Mouse (Mus musculus): ENCODE results near the gene Ltb4r1. TPM values are rescaled to one million over a fixed set of nuclear protein-coding genes. Genes with fewer than 3 reads are reported as not detected.

Gene Ltb4r1
- total and polyA plus RNA-seq, 3 experiments = 0.76 to 1.4 TPM; not detected in 1

DNA sequence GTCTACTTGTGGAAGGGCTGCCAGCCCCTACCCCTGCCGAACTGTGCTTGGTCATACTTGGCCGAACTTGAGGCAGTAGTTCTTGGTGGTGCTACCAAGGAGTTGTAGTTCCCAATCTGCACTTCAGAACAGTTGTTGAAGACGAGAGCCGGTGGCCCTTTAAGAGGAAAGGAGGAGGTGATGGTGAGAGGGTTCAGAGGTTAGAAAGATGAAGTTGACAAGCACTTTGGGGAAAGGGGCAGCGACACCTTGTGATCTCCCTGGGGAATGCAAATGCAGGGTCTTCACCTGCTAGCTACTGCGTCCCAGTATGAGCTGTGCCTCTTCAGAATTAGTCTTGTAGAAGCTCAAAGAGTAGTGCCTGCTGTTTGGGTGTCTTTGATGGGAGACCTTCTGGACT is 19.4 kb downstream of the Ltb4r1 start:
- DNase-seq = no peak

GRCm38 (mm10) chr14:55787731-55788130 is 22.0 kb downstream of the Ltb4r1 start:
- DNase-seq = no peak

DNA sequence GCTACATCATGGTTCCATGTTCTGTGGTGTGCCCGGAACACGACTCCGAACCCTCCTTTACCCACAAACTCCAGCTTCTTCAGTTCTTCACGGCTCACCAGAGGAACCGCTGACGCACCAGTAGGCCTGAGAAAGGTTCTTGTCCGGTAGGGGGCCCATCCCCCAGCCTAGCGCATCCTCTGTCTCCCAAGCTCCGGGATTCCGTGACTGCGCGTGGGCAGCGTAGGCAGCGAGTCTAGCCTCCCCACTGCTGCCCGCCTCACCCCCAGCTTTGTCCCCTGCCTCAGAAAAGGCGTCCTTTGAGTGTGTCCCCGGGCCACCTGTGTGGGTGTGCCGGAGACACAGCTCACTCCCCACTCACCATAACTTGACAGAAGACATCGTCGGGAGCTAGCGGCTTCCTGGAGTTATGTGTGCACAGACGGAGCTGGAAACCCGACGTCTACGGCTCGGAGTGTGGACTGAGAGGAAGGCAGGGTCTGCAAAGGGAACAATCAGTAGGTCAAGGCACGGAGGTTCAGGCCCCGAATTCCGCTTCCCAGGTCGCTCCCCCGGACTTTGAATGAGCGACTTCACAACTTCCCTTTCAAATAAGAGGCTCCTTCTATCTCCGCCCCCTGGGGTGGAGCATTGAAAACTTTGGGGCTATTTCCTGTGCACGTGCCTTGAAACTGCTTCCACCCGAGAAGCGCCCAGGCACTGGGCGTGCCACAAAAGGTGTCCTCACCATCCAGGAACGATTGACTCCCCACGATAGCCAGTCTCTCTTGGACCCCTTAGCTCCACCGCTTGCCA is 22.7 kb downstream of the Ltb4r1 start, which contains the start of gene Ripk3:
Gene Ripk3 (minus strand): TSS at position 610 of the 795 bp plus-strand sequence.
- peak; percentile 56 for DNase-seq

GRCm38 (mm10) chr14:55793461-55793860 is 27.7 kb downstream of the Ltb4r1 start:
- DNase-seq = no peak

- no peak for DNase-seq
These were observed 28.2 kb downstream of the Ltb4r1 start for GRCm38 (mm10) chr14:55793946-55794345.

- DNase-seq = no peak
These were observed 29.8 kb downstream of the Ltb4r1 start for GRCm38 (mm10) chr14:55795380-55796163.

GRCm38 (mm10) chr14:55814885-55815284 is 49.1 kb downstream of the Ltb4r1 start:
- peak; percentile 79 for DNase-seq

DNA sequence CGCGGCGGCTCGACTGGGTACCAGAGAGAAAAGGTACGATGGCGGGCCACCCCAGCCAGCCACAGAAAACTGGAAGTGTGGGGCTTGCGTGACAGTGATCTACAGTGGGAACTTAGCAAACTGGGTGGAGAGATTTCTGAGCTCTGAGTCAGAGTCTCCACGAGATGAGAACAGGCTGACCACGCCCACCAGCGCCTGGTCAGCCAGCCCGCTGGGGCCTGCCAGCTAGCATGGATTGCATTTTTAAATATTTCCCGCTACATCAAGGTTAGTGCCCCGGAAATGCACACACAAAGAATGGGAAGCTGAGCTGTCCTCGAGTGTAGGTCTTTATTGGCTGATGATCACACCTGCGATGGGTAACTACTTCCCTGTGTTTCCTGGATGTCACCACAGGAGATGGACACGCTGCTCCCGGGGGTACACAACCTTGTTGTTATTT is 49.6 kb downstream of the Ltb4r1 start:
- DNase-seq = peak; percentile 89

Other genes starting within 250 kb of the Ltb4r1 start
Only the 30 nearest of the 34 such genes appear.
- 1 to 10 TPM in 1 of 2 experiments, under 1 TPM in 1; 0.41 to 1.5 TPM for gene Fitm1, start 190.3 kb upstream of the Ltb4r1 start, total RNA-seq (2021)
- gene Fitm1, start 190.3 kb upstream of the Ltb4r1 start, polyA plus RNA-seq (2012; rRNA removed) = 3.8 and 5.6 TPM in 2 replicates
- 100 to 1,000 TPM; 207 to 360 TPM for gene Psme1, start 187.8 kb upstream of the Ltb4r1 start, total RNA-seq (2021)
- 87.3 and 96.4 TPM in 2 replicates for gene Psme1, start 187.8 kb upstream of the Ltb4r1 start, polyA plus RNA-seq (2012; rRNA removed)
- 10 to 100 TPM; 24.5 to 38.4 TPM for gene Emc9, start 180.7 kb upstream of the Ltb4r1 start, total RNA-seq (2021)
- gene Emc9, start 180.7 kb upstream of the Ltb4r1 start, polyA plus RNA-seq (2012; rRNA removed) = 59.2 and 62.9 TPM in 2 replicates
- 100 to 1,000 TPM; 329 to 332 TPM for gene Psme2, start 174.8 kb upstream of the Ltb4r1 start, total RNA-seq (2021)
- gene Psme2, start 174.8 kb upstream of the Ltb4r1 start, polyA plus RNA-seq (2012; rRNA removed) = 49.2 and 65.1 TPM in 2 replicates
- gene Rnf31, start 174.3 kb upstream of the Ltb4r1 start, total RNA-seq (2021) = 10 to 100 TPM; 30.8 to 36.6 TPM
- 37.2 and 38.9 TPM in 2 replicates for gene Rnf31, start 174.3 kb upstream of the Ltb4r1 start, polyA plus RNA-seq (2012; rRNA removed)
- 10 to 100 TPM; 18.0 to 23.6 TPM for gene Irf9, start 162.4 kb upstream of the Ltb4r1 start, total RNA-seq (2021)
- 76.9 and 100 TPM in 2 replicates for gene Irf9, start 162.4 kb upstream of the Ltb4r1 start, polyA plus RNA-seq (2012; rRNA removed)
- 10 to 100 TPM in 1 of 2 experiments, 1 to 10 TPM in 1; 7.5 to 10.4 TPM for gene Rec8, start 147.9 kb upstream of the Ltb4r1 start, total RNA-seq (2021)
- gene Rec8, start 147.9 kb upstream of the Ltb4r1 start, polyA plus RNA-seq (2012; rRNA removed) = 15.9 and 18.4 TPM in 2 replicates
- gene Ipo4, start 130.0 kb upstream of the Ltb4r1 start, total RNA-seq (2021) = 100 to 1,000 TPM; 126 to 136 TPM
- 86.6 and 132 TPM in 2 replicates for gene Ipo4, start 130.0 kb upstream of the Ltb4r1 start, polyA plus RNA-seq (2012; rRNA removed)
- 1 to 10 TPM in 1 of 2 experiments, not detected in 1; 3.9 TPM for gene Gm49378, start 128.1 kb upstream of the Ltb4r1 start, total RNA-seq (2021)
- 30.0 and 40.2 TPM in 2 replicates for gene Gm49378, start 128.1 kb upstream of the Ltb4r1 start, polyA plus RNA-seq (2012; rRNA removed)
- gene Tm9sf1, start 122.2 kb upstream of the Ltb4r1 start, total RNA-seq (2021) = 10 to 100 TPM; 76.7 to 86.1 TPM
- gene Tm9sf1, start 122.2 kb upstream of the Ltb4r1 start, polyA plus RNA-seq (2012; rRNA removed) = 128 and 151 TPM in 2 replicates
- 1 to 10 TPM; 1.2 to 1.5 TPM for gene Tssk4, start 115.8 kb upstream of the Ltb4r1 start, total RNA-seq (2021)
- 0.52 and 0.59 TPM in 2 replicates for gene Tssk4, start 115.8 kb upstream of the Ltb4r1 start, polyA plus RNA-seq (2012; rRNA removed)
- 10 to 100 TPM; 57.9 to 58.2 TPM for gene Mdp1, start 105.5 kb upstream of the Ltb4r1 start, total RNA-seq (2021)
- 13.8 and 17.9 TPM in 2 replicates for gene Mdp1, start 105.5 kb upstream of the Ltb4r1 start, polyA plus RNA-seq (2012; rRNA removed)
- gene Gmpr2, start 94.0 kb upstream of the Ltb4r1 start, total RNA-seq (2021) = 10 to 100 TPM; 23.1 to 28.5 TPM
- 10.0 and 12.4 TPM in 2 replicates for gene Gmpr2, start 94.0 kb upstream of the Ltb4r1 start, polyA plus RNA-seq (2012; rRNA removed)
- gene Nedd8, start 93.8 kb upstream of the Ltb4r1 start, total RNA-seq (2021) = 100 to 1,000 TPM; 352 to 392 TPM
- 214 and 281 TPM in 2 replicates for gene Nedd8, start 93.8 kb upstream of the Ltb4r1 start, polyA plus RNA-seq (2012; rRNA removed)
- gene Tinf2, start 84.1 kb upstream of the Ltb4r1 start, total RNA-seq (2021) = 10 to 100 TPM; 29.6 to 35.8 TPM
- gene Tinf2, start 84.1 kb upstream of the Ltb4r1 start, polyA plus RNA-seq (2012; rRNA removed) = 10.2 and 11.9 TPM in 2 replicates
- gene Tgm1, start 52.0 kb upstream of the Ltb4r1 start, total RNA-seq (2021) = under 1 TPM; 0.23 to 0.45 TPM
- gene Tgm1, start 52.0 kb upstream of the Ltb4r1 start, polyA plus RNA-seq (2012; rRNA removed) = 0.27 and 0.28 TPM in 2 replicates
- 10 to 100 TPM; 20.2 to 20.4 TPM for gene Rabggta, start 43.7 kb upstream of the Ltb4r1 start, total RNA-seq (2021)
- gene Rabggta, start 43.7 kb upstream of the Ltb4r1 start, polyA plus RNA-seq (2012; rRNA removed) = 39.5 and 44.7 TPM in 2 replicates
- gene Dhrs1, start 20.3 kb upstream of the Ltb4r1 start, total RNA-seq (2021) = 10 to 100 TPM; 70.7 to 93.5 TPM
- gene Dhrs1, start 20.3 kb upstream of the Ltb4r1 start, polyA plus RNA-seq (2012; rRNA removed) = 49.6 and 68.1 TPM in 2 replicates
- 10 to 100 TPM; 17.6 to 17.7 TPM for gene Nop9, start 20.3 kb upstream of the Ltb4r1 start, total RNA-seq (2021)
- gene Nop9, start 20.3 kb upstream of the Ltb4r1 start, polyA plus RNA-seq (2012; rRNA removed) = 9.2 and 9.9 TPM in 2 replicates
- 1 to 10 TPM; 1.2 to 1.7 TPM for gene Cideb, start 7.5 kb upstream of the Ltb4r1 start, total RNA-seq (2021)
- gene Cideb, start 7.5 kb upstream of the Ltb4r1 start, polyA plus RNA-seq (2012; rRNA removed) = 0.70 and 0.74 TPM in 2 replicates
- under 1 TPM in 1 of 2 experiments, not detected in 1; 0.14 TPM for gene Ltb4r2, start 4.5 kb upstream of the Ltb4r1 start, total RNA-seq (2021)
- 0.39 TPM in 1 of 2 replicates, not detected in the other for gene Ltb4r2, start 4.5 kb upstream of the Ltb4r1 start, polyA plus RNA-seq (2012; rRNA removed)
- 10 to 100 TPM in 1 of 2 experiments, 1 to 10 TPM in 1; 9.8 to 12.5 TPM for gene Adcy4, start 18.1 kb downstream of the Ltb4r1 start, total RNA-seq (2021)
- gene Adcy4, start 18.1 kb downstream of the Ltb4r1 start, polyA plus RNA-seq (2012; rRNA removed) = 17.1 and 21.0 TPM in 2 replicates
- 1 to 10 TPM; 3.3 to 3.7 TPM for gene Ripk3, start 22.9 kb downstream of the Ltb4r1 start, total RNA-seq (2021)
- gene Ripk3, start 22.9 kb downstream of the Ltb4r1 start, polyA plus RNA-seq (2012; rRNA removed) = 6.2 and 6.4 TPM in 2 replicates
- 10 to 100 TPM; 17.9 to 21.9 TPM for gene Nfatc4, start 57.2 kb downstream of the Ltb4r1 start, total RNA-seq (2021)
- 50.5 and 58.1 TPM in 2 replicates for gene Nfatc4, start 57.2 kb downstream of the Ltb4r1 start, polyA plus RNA-seq (2012; rRNA removed)
- 10 to 100 TPM in 1 of 2 experiments, 1 to 10 TPM in 1; 7.2 to 16.1 TPM for gene Nynrin, start 88.0 kb downstream of the Ltb4r1 start, total RNA-seq (2021)
- 5.1 and 5.3 TPM in 2 replicates for gene Nynrin, start 88.0 kb downstream of the Ltb4r1 start, polyA plus RNA-seq (2012; rRNA removed)
- under 1 TPM in 1 of 2 experiments, not detected in 1; 0.20 TPM for gene Cbln3, start 118.4 kb downstream of the Ltb4r1 start, total RNA-seq (2021)
- 0.03 and 0.25 TPM in 2 replicates for gene Cbln3, start 118.4 kb downstream of the Ltb4r1 start, polyA plus RNA-seq (2012; rRNA removed)
- gene Khnyn, start 119.0 kb downstream of the Ltb4r1 start, total RNA-seq (2021) = 10 to 100 TPM; 12.3 to 18.2 TPM
- 13.0 and 14.6 TPM in 2 replicates for gene Khnyn, start 119.0 kb downstream of the Ltb4r1 start, polyA plus RNA-seq (2012; rRNA removed)
- 10 to 100 TPM; 81.0 to 92.5 TPM for gene Sdr39u1, start 134.3 kb downstream of the Ltb4r1 start, total RNA-seq (2021)
- gene Sdr39u1, start 134.3 kb downstream of the Ltb4r1 start, polyA plus RNA-seq (2012; rRNA removed) = 45.9 and 52.8 TPM in 2 replicates
- 1 to 10 TPM; 2.3 TPM for gene Cma1, start 178.7 kb downstream of the Ltb4r1 start, total RNA-seq (2021)
- gene Cma1, start 178.7 kb downstream of the Ltb4r1 start, polyA plus RNA-seq (2012; rRNA removed) = 0.85 and 1.1 TPM in 2 replicates
- under 1 TPM in 1 of 2 experiments, not detected in 1; 0.35 TPM for gene Cma2, start 185.0 kb downstream of the Ltb4r1 start, total RNA-seq (2021)
- gene Cma2, start 185.0 kb downstream of the Ltb4r1 start, polyA plus RNA-seq (2012; rRNA removed) = not detected in 2 replicates

Measured in adrenal gland, adult 2 months (tissue).